Mouse (Mus musculus): Measurements from ENCODE around the gene Zfp131.

The Zfp131 gene

GRCm38 (mm10) chr13:119755681-119756471, 34.8 kb downstream of the Zfp131 start, which contains the start of gene Nim1k:
Gene Nim1k, minus strand, starts transcription at chr13:119755882.
- in situ Hi-C loops (cut with MboI; ENCODE audit: low sequenced_read_pairs) = no loop called here

GRCm38 (mm10) chr13:119755141-119755547, 35.5 kb downstream of the Zfp131 start:
- in situ Hi-C loops (cut with MboI; ENCODE audit: low sequenced_read_pairs) = no loop called here

GRCm38 (mm10) chr13:119754635-119755020, 36.1 kb downstream of the Zfp131 start:
- in situ Hi-C loops (cut with MboI; ENCODE audit: low sequenced_read_pairs) = no loop called here

- in situ Hi-C loops (cut with MboI; ENCODE audit: low sequenced_read_pairs) = no loop called here
Measured at GRCm38 (mm10) chr13:119753859-119754634, 36.6 kb downstream of the Zfp131 start.

DNA sequence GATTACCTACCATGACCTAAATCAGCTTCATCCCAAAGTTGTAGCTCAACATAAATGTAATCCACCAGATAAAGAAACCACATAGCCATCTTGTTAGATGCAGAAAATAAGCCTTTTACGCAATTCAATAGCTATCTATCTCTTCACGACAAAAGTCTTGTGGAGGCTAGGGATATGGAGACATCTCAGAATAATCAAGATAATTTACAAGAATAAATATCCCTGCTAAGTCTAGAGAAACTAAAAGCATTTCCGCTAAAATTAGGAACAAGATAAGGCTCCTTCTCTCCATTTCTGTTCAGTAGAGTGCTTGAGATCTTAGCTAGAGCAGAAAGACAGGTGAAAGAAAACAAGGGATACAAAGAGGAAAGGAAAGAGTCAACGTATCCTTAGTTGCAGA, 43.8 kb downstream of the Zfp131 start:
- in situ Hi-C loops (cut with MboI; ENCODE audit: low sequenced_read_pairs) = no loop called here

- in situ Hi-C loops (cut with MboI; ENCODE audit: low sequenced_read_pairs) = no loop called here
Measured at GRCm38 (mm10) chr13:119743470-119743869, 47.2 kb downstream of the Zfp131 start.

GRCm38 (mm10) chr13:119742711-119743415, 47.8 kb downstream of the Zfp131 start:
- in situ Hi-C loops (cut with MboI; ENCODE audit: low sequenced_read_pairs) = no loop called here

DNA sequence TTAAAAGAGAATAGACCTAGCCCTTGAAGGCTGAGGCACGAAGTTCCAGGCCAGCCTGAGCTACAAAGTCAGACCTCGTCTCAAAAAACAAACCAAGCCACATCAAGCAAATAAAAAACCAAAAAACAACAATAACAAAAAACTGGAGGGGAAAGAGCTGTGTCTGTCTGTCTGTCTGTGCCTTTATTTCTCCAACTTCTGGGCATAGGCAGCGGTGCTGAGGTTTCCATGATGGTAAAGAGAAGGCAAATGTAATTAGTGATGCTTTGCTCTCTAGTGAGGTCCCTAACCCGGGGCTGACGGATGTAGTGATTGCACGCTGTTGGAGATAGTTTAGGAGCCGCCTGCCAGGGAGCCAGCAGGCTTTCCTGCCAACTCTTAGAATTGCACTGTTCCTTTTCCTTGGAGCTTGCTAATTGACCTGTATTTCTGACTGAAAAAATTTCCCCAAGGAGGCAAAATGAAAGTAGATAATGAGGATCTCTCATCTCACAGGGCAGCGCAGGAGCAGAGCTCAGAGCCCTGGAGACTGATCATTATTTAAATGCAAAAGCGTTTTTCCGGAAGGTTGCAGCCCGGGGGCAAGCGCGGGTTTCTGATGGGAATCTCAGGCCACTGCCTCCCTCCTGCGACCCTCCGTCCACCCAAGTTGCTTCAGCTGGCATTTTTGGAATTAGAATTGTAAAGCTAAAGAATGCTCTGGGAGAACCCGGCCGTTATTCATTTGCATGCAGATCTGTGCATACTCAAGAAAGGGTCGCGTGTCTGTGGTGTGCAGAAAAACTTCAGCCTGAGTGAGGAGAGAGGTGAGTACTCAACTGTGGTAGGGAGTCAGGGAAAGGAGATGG, 49.1 kb downstream of the Zfp131 start:
- in situ Hi-C loops (cut with MboI; ENCODE audit: low sequenced_read_pairs) = no loop called here

- in situ Hi-C loops (cut with MboI; ENCODE audit: low sequenced_read_pairs) = no loop called here
Measured at GRCm38 (mm10) chr13:119731448-119731847, 59.2 kb downstream of the Zfp131 start.

- in situ Hi-C loops (cut with MboI; ENCODE audit: low sequenced_read_pairs) = no loop called here
Measured at GRCm38 (mm10) chr13:119729406-119729805, 61.3 kb downstream of the Zfp131 start.

DNA sequence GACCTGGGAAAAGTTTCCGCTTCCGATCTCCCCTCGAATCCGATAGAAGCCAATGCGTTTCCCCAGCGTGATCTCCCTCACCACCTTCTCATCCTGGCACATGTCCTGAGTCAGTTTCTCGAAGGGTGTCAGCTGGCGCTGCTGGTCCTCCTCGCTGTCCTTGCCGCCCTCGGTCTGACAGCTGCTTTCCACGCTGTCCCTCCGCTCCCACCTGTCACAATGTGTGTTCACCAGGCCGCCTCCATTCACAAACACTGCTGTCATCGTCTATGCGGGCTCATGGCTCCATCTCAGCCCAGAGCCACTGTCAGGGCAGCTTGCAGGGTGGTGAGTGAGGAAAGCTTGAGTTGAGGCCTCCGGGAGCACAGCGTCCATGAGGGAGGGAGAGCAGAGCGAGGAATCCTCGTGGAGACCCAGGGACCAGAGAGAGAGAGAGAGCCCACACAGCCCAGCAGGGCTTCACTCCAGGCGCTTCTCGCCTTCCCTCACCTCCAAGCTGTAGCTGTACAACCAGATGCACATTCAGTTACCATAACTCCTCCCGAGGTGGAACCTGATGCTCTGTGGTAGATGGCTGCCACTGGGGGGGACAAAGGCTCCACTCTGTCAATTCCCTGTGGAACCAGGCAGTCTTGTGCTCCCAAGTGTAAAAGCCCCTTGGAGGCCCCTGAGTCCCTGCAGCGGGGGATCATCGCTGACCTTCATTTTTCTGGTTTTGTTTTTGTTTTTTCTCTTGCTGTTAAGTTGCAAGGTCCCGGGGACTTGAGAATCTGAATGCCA, 62.9 kb downstream of the Zfp131 start:
- in situ Hi-C loops (cut with MboI; ENCODE audit: low sequenced_read_pairs) = no loop called here

DNA sequence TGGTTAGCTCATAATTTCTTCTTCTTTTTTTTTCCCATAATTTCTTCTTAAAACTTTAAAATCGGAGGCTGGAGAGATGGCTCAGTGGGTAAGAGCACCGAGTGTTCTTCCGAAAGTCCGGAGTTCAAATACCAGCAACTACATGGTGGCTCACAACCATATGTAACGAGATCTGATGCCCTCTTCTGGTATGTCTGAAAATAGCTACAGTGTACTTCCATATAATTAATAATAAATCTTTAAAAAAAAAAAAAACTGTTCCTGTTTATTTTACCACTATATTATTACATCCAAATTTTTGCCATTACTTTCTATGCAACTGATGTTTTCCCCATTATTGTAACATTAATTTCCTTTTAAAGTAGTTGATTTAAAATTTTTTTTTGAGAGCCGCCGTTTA, 66.1 kb downstream of the Zfp131 start:
- in situ Hi-C loops (cut with MboI; ENCODE audit: low sequenced_read_pairs) = no loop called here

GRCm38 (mm10) chr13:119723368-119723767, 67.3 kb downstream of the Zfp131 start:
- in situ Hi-C loops (cut with MboI; ENCODE audit: low sequenced_read_pairs) = no loop called here

- in situ Hi-C loops (cut with MboI; ENCODE audit: low sequenced_read_pairs) = no loop called here
Measured at GRCm38 (mm10) chr13:119722447-119722846, 68.2 kb downstream of the Zfp131 start.

DNA sequence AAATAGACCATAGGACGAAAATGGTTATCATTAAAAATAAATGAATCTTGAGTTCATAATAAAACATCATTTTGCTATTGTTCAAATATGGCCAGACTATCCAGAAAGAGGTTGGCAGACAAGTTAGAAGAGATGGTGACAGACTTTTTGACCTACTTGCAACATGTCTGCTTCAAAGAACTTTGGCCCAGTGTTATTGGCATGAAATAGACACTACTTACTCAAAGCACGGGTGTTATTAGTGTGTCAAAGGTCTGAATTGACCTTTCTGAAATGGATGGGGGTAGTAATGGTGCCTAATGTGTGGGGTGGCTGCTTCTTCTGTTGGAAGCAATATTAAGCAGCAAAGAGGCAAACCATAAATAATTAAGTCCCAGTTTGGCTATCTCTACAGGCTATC, 74.6 kb downstream of the Zfp131 start:
- in situ Hi-C loops (cut with MboI; ENCODE audit: low sequenced_read_pairs) = no loop called here

Data from CH12F3 (cell line).